Mouse (Mus musculus) gastrocnemius, postnatal 25 days (tissue): ENCODE data around the gene H2-Eb2. TPM values are rescaled to one million over a fixed set of nuclear protein-coding genes. Genes with fewer than 3 reads are reported as not detected.

Source experiments
- DNase-seq: peaks from one replicate; pipeline ENCODE4 v3.0.0; 2022
- long read RNA-seq, 2 experiments: library from polyadenylated mRNA; stranded (forward); transcript quantifications; one replicate each; pipeline ENCODE4 v2.0.0; 2021
- total RNA-seq, 2 experiments: library from RNA; stranded (reverse); gene quantifications; 1 replicate in 1 of 2; 2 replicates in 1 of 2; pipeline ENCODE4 v1.2.3; 2021

Gene H2-Eb2
- total RNA-seq: not detected
- long read RNA-seq, experiment 1: 0 reads
- long read RNA-seq, experiment 2: 0 reads

DNA sequence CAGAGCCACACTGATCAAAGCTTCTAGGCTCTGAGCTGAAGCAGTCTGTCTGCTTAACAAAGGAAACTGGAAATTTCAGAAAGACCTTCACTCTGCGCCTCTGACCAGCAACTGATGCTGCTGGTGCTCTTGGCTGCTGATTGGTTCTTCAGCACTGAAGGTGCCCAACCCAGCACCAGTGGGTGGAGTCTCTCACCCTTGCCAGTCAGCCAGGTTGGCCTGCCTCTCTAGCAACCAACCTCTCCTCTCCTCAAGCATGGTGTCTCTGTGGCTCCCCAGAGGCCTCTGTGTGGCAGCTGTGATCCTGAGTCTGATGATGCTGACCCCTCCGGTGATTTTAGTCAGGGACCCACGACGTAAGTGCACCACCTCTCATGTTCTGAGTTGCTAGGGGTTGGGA is at the start of gene H2-Eb2:
Gene H2-Eb2 (plus strand): TSS at position 230 of the 400 bp plus-strand sequence.
- DNase-seq: no peak

- DNase-seq: no peak
Observed at GRCm38 (mm10) chr17:34280499-34281038, 44.9 kb upstream of the H2-Eb2 start.

GRCm38 (mm10) chr17:34281836-34282235 is 43.6 kb upstream of the H2-Eb2 start:
- DNase-seq: no peak

DNA sequence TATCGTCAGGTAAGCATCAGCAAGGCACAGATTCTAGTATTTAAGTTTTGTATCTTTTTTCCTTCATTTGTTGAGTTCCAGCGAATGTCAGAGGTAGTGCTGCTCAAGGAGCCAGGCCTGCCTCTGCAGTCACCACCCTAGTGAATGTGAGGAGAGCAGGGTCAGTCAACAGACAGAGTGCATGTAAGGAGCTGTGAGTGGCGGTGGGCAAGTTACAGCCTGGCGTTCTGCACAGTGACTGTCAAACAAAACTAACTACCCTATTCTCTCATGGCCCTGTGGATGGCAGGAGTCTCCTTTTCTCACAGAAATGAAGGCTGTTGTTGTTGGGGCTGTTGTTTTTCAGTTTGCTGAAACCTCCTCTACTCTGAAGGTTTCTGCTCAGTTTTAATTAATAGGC is 40.1 kb upstream of the H2-Eb2 start:
- no peak for DNase-seq

- no peak for DNase-seq
Observed at GRCm38 (mm10) chr17:34285848-34286247, 39.6 kb upstream of the H2-Eb2 start.

GRCm38 (mm10) chr17:34286501-34286900 is 39.0 kb upstream of the H2-Eb2 start:
- DNase-seq: no peak

- DNase-seq: no peak
Observed at GRCm38 (mm10) chr17:34286999-34287398, 38.5 kb upstream of the H2-Eb2 start.

DNA sequence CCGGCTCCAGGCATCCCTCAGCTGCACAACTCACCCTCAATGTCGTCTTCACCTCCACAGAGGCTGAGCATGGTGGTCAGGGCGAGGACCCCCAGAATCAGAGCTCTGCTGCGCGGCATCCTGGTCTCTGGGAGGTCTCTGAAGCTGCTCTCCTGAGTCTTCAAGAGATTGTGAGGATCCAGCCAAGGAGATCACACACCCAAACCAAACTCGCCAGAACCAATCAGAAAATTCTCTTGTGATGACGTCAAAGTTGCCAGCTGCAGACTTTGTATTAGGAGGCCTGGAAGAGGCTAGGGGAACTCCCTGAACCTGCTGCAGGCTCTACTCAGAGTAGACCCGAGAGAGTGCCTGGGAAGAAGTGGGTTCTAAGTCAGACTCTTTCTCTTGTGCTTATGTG is 37.8 kb upstream of the H2-Eb2 start, which contains the start of gene H2-Aa:
Gene H2-Aa (minus strand): TSS at position 176 of the 400 bp plus-strand sequence.
- DNase-seq: peak; percentile 74

DNA sequence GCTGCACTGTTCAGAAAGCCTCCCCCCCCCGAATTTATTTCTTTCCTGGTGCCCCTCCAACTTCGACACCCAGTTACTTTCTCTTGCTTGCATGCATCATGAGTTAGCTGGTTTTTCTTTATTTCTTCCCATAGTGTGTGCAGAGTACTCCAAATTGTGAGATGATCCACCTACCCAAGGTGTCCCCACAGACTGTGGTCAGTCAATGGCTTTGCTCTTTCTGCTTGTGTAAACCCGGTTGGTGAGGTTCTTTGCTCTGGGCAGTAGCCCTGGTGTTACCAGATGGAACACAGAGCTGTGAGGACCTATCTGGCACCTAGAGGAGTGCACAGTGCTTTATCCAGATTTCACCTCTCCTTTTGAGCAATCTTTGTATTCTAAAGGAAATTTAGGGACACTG is 37.3 kb upstream of the H2-Eb2 start:
- no peak for DNase-seq

DNA sequence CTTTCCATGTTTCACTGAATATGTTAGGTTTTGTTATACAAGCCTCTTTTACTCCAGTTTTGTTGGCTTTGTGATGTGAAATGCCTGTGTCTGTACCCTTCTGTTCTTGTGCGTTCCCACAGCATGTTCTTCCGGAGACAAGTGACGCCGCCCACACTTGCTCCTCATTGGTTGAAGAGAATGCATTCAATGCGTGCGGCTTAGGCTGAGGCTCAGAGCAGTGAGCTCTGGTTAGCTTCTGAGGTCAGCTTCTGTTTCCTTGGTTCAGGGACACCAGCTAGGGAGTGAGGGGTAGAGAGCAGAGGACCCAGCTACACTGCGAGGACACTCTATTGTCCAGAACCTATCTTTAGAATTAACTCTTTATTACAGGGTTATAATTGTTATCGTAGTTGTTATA is 33.9 kb upstream of the H2-Eb2 start:
- DNase-seq: peak; percentile 51

GRCm38 (mm10) chr17:34292570-34292969 is 32.9 kb upstream of the H2-Eb2 start:
- no peak for DNase-seq

DNA sequence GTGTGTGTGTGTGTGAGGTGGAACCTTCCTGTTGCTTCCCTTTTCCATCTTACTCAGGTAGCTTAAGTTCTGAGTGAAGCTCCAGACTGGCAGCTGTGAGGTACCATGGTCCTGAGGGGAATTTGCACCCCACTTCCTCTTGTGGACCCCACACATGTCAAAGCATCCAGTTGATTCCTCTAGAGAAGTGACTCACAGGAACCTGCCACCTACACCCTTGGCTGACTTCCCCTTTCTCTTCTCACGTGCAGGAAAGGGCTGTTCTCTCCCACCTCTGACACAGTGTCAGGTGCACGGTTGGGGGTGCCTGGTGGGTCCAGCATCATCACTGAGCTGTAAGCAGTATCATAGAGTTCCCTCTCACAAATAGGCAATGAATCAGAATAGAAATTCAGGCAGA is 31.9 kb upstream of the H2-Eb2 start:
- no peak for DNase-seq

DNA sequence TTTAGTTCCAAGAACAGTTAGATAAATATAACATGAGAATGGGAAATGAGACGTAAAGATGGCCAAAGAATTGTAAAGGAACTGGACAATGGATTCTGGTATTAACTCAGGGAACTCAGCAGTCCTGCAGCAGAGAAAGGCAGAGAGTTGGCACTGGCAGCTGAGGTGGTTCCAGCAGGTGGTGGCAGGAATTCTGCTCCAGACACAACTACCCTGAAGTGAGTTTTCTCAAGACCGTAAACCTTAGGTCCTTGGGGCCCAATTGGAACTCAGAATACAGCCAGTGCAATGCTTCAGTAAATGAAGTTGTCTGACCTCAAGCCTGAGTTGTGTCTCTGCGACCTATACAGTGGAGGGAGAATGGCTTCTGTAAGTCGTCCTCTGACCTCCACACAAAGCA is 31.2 kb upstream of the H2-Eb2 start:
- DNase-seq: no peak

DNA sequence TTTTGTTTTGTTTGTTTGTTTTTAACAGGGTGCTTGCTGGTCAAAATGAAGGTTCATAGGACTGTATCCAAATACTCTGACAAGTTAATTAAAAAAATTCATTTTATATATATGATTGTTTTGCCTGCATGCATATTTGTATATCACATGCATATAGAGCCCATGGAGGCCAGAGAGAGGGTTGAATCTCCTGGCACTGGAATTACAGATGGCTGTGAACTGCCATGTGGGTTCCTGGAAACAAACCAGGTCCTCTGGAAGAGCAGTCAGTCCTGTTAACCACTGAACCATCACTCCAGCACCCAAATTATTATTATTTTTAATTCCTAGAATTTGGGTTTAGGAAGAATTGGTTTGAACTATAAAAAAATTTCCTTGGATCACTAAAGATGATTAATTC is 30.2 kb upstream of the H2-Eb2 start:
- DNase-seq: no peak

DNA sequence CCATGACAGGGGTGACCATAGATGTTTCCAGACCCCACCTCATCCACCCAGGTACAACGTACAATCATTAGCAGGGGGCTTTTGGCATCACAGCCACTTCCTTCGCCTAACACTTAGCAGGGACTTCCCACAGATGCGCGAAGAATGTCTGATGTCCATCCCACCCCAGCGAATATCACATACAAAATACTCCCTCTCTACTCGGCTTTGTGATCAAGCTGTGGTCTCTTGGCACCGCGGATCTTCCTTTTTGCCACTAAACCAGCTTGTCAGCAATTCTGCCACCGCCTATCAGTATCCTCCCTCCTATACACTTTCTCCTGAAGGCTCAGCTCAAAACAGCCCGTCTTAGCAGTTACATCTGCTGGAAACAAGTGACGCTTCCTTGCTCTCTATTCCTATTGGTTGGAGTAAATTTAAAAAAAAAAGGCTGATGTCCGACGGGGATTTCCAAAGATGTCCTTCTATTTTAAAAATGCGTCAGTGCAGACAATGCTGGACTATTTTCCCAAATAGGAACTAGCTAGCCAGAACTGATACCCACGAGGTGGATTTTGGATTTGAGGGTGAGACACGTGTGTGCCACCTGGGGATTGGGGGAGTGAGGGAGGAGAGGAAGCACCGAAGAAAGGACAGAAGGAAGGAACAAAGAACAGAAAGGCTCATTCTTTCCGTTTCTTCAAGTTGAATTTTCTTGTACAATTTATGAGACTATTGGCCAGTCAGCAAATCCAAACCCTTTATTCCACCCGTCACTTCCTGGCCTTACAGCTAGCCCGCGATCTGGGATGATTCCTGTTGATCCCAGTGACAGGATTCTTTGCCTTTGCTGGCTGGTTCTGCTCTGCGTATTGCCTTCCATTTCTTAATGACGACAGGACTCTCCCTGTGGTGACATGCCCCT is 29.3 kb upstream of the H2-Eb2 start:
- DNase-seq: no peak

DNA sequence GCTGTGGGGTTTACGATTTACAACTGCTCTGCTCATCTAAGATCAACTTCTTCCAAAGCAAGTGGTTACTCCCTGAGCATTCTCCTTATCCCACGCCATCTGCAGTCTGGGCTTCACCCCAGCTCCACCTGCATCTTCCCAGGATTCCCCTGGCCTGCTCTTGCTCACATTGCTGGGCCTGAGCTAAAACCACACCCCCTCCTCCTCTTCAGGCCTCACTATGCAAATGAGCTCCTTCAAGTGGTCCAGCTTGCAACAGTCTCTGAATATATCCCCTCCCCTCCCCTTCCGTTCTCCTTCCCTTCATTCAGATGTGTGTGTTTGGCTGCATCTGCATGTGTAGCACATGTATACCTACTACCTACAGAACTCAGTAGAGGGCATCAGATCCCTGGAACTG is 26.1 kb upstream of the H2-Eb2 start:
- no peak for DNase-seq

GRCm38 (mm10) chr17:34300071-34300470 is 25.4 kb upstream of the H2-Eb2 start:
- no peak for DNase-seq

- DNase-seq: no peak
Observed at GRCm38 (mm10) chr17:34300691-34301566, 24.5 kb upstream of the H2-Eb2 start.

GRCm38 (mm10) chr17:34301670-34302190 is 23.7 kb upstream of the H2-Eb2 start:
- no peak for DNase-seq

GRCm38 (mm10) chr17:34303789-34304188 is 21.7 kb upstream of the H2-Eb2 start:
- no peak for DNase-seq

- DNase-seq: peak; percentile 18
Observed at GRCm38 (mm10) chr17:34304751-34305150, 20.7 kb upstream of the H2-Eb2 start.

- peak; percentile 71 for DNase-seq
Observed at GRCm38 (mm10) chr17:34305380-34306030, 20.0 kb upstream of the H2-Eb2 start, which contains the start of gene H2-Eb1. Gene H2-Eb1, plus strand, starts transcription at chr17:34305867.
